8 mouse cellular contexts compared by ENCODE assay signal in the genomic region with DNA sequence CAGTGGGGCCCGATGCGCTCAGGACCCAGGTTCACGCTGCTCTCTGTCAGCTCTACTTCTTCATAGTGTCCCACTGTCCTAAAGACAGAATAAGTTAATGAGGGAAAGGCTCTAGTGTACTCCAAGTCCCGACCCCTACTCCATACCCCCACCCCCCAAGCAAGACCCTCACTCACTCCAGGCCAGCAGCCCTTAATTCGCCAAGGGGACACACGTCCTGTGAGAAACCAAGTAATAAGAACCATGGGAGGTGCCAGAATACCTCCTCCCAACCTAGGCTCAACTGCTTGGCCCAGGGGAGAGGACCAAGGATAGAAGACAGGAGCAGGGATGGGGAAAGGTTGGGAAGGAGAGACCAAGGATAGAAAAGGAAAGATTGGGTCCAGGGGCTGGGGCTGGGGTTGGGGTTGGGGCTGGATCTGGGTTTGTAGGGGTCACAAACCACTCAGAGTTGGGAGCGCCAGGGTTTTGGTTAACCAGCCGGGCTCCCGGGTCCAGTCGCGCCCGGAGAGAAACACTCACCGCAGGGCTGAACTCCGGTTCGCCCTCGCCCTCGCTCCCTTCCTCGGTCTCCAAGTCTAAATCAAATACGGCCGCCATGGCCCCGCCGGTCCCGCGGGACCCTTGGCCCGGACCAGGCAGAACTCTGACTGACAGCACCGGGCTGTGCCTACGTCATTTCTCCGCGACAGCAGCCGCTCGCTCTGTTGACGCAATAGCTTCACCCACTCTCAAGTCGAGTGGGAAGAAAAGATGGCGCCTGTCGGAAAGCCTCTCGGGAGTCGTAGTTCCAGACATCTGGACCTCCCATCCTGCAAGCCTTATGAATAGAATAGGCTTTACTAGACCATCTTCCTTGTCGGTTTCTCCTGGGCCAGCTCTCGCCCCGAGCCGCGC. TPM values are rescaled to one million over a fixed set of nuclear protein-coding genes. Genes with fewer than 3 reads are reported as not detected.
DNase-seq lines count a peak whose midpoint lies in the region; ATAC-seq and TF ChIP-seq lines count a peak whose summit lies in the region.

Gene Rps6kb2, minus strand, starts transcription at position 709 of the 897 bp plus-strand sequence.

- DNase-seq in c-Kit-negative CD71-positive TER-119-positive erythroid progenitor cells, embryonic 14.5 days (ENCODE audit: low read depth, low spot score) = peak; percentile 90
- peak; percentile 95 for DNase-seq in forebrain, embryonic 10.5 days (ENCODE audit: extremely low spot score, low spot score)
- peak; percentile 98 to 99 for DNase-seq in kidney, postnatal 25 days
- DNase-seq in liver, embryonic 14.5 days (ENCODE audit: low read depth in 3 of 3, low spot score in 3 of 3) = peak; percentile 89 to 94 (median 90)
- DNase-seq in neural tube, embryonic 11.5 days (ENCODE audit: low spot score) = peak; percentile 95
- DNase-seq in stomach, postnatal 0 days (ENCODE audit: low spot score) = peak; percentile 95

- WGBS in forebrain, embryonic 10.5 days = 6% methylated on average over 42 of the region's 42 CpGs
- 7% methylated on average over 42 of the region's 42 CpGs for WGBS in heart, embryonic 15.5 days
- WGBS in liver, embryonic 14.5 days (ENCODE audit: insufficient replicate concordance) = 6% methylated on average over 42 of the region's 42 CpGs
- 7% methylated on average over 42 of the region's 42 CpGs for WGBS in neural tube, embryonic 11.5 days
- WGBS in stomach, postnatal 0 days = 7% methylated on average over 41 of the region's 42 CpGs

- H3K36me3 ChIP-seq in forebrain, embryonic 10.5 days (replicated peaks) = peaks cover 36% of the 10 kb centered on the region
- H3K36me3 ChIP-seq in heart, embryonic 15.5 days = peaks cover 32% of the 10 kb centered on the region
- H3K36me3 ChIP-seq in liver, embryonic 14.5 days (replicated peaks; ENCODE audit: control insufficient read depth, insufficient read depth, low read depth) = peaks cover 8% of the 10 kb centered on the region
- peaks cover 7% of the 10 kb centered on the region; the same call in 1 of the 2 replicates for H3K36me3 ChIP-seq in neural tube, embryonic 11.5 days (ENCODE audit: control insufficient read depth, insufficient read depth, low read length)
- H3K36me3 ChIP-seq in stomach, postnatal 0 days (ENCODE audit: control insufficient read depth, insufficient read depth, low read length) = peaks cover 19% of the 10 kb centered on the region

- TF ChIP-seq EP300 in liver, embryonic 14.5 days (IDR thresholded peaks at IDR 0.05; ENCODE audit: low read depth) = no peak
- no peak for TF ChIP-seq EP300 in stomach, postnatal 0 days (optimal IDR thresholded peaks at IDR 0.05)

- H3K27me3 ChIP-seq in forebrain, embryonic 10.5 days (ENCODE audit: poor library complexity, severe bottlenecking) = no peaks in the 10 kb centered on the region
- H3K27me3 ChIP-seq in heart, embryonic 15.5 days = no peaks in the 10 kb centered on the region
- H3K27me3 ChIP-seq in liver, embryonic 14.5 days (ENCODE audit: control insufficient read depth, insufficient read depth, low read length) = no peaks in the 10 kb centered on the region
- H3K27me3 ChIP-seq in neural tube, embryonic 11.5 days (ENCODE audit: control insufficient read depth, insufficient read depth, low read length) = no peaks in the 10 kb centered on the region
- H3K27me3 ChIP-seq in stomach, postnatal 0 days (ENCODE audit: control insufficient read depth, insufficient read depth, low read length) = no peaks in the 10 kb centered on the region

- peaks cover 17% of the 10 kb centered on the region for H3K4me1 ChIP-seq in forebrain, embryonic 10.5 days
- peaks cover 32% of the 10 kb centered on the region for H3K4me1 ChIP-seq in heart, embryonic 15.5 days (replicated peaks)
- peaks cover 12 to 14% of the 10 kb centered on the region in 2 experiments for H3K4me1 ChIP-seq in liver, embryonic 14.5 days (replicated peaks; ENCODE audit: control insufficient read depth in 2 of 2, insufficient read depth in 2 of 2, low read length in 1 of 2)
- peaks cover 7% of the 10 kb centered on the region for H3K4me1 ChIP-seq in neural tube, embryonic 11.5 days (ENCODE audit: control insufficient read depth, insufficient read depth, low read length)
- H3K4me1 ChIP-seq in stomach, postnatal 0 days (replicated peaks; ENCODE audit: control insufficient read depth, insufficient read depth) = no peaks in the 10 kb centered on the region

- peak within 1 kb of the TSS; percentile 75 for H3K4me3 ChIP-seq in forebrain, embryonic 10.5 days
- H3K4me3 ChIP-seq in heart, embryonic 15.5 days = peak within 1 kb of the TSS; percentile 75
- peak within 1 kb of the TSS; percentile 87 to 90 for H3K4me3 ChIP-seq in liver, embryonic 14.5 days (ENCODE audit: insufficient read depth in 1 of 2, low read depth in 2 of 2, low read length in 2 of 2)
- peak within 1 kb of the TSS; percentile 71 for H3K4me3 ChIP-seq in neural tube, embryonic 11.5 days (ENCODE audit: low read depth, low read length)
- peak within 1 kb of the TSS; percentile 70 for H3K4me3 ChIP-seq in stomach, postnatal 0 days (ENCODE audit: low read depth, low read length)

- H3K4me2 ChIP-seq in heart, embryonic 15.5 days = peak within 1 kb of the TSS; percentile 90
- peak within 1 kb of the TSS; percentile 98 for H3K4me2 ChIP-seq in liver, embryonic 14.5 days (ENCODE audit: low read depth)
- peak within 1 kb of the TSS; percentile 79 for H3K4me2 ChIP-seq in neural tube, embryonic 11.5 days (ENCODE audit: low read depth)
- H3K4me2 ChIP-seq in stomach, postnatal 0 days (replicated peaks; ENCODE audit: low read depth) = peak within 1 kb of the TSS; percentile 95

- peak; percentile 98 for ATAC-seq in CD4-positive, CD25-positive, alpha-beta regulatory T cell, adult 4 months
- peak; percentile 78 for ATAC-seq in heart, embryonic 15.5 days (replicated peaks; ENCODE audit: insufficient number of reproducible peaks, insufficient read depth, low FRiP score, low read depth)
- peak; percentile 82 for ATAC-seq in liver, embryonic 14.5 days (ENCODE audit: insufficient read depth)
- ATAC-seq in neural tube, embryonic 11.5 days (ENCODE audit: insufficient read depth, low FRiP score, low TSS enrichment) = peak; percentile 84
- peak; percentile 86 for ATAC-seq in stomach, postnatal 0 days (ENCODE audit: low FRiP score, low TSS enrichment)

- TF ChIP-seq CTCF in liver, embryonic 14.5 days (IDR thresholded peaks at IDR 0.05; ENCODE audit: low read depth) = no peak
- TF ChIP-seq CTCF in stomach, postnatal 0 days (IDR thresholded peaks at IDR 0.05; ENCODE audit: low read depth) = no peak

- peak within 1 kb of the TSS; percentile 84 for H3K27ac ChIP-seq in forebrain, embryonic 10.5 days
- peak within 1 kb of the TSS; percentile 27 for H3K27ac ChIP-seq in heart, embryonic 15.5 days
- peak within 1 kb of the TSS; percentile 59 for H3K27ac ChIP-seq in liver, embryonic 14.5 days
- peak within 1 kb of the TSS; percentile 54; the same call in 1 of the 2 replicates for H3K27ac ChIP-seq in neural tube, embryonic 11.5 days (ENCODE audit: low read depth, low read length)
- 0 out of 2 replicates have a peak within 1 kb of the TSS, but pooled peaks have one; percentile 40 for H3K27ac ChIP-seq in stomach, postnatal 0 days (replicated peaks)

- peak within 1 kb of the TSS; percentile 83 for H3K9ac ChIP-seq in heart, embryonic 15.5 days
- peak within 1 kb of the TSS; percentile 93 for H3K9ac ChIP-seq in liver, embryonic 14.5 days (replicated peaks)
- peak within 1 kb of the TSS; percentile 71 for H3K9ac ChIP-seq in neural tube, embryonic 11.5 days (ENCODE audit: low read length)
- H3K9ac ChIP-seq in stomach, postnatal 0 days (ENCODE audit: low read length) = peak within 1 kb of the TSS; percentile 80

- no peaks in the 10 kb centered on the region for H3K9me3 ChIP-seq in forebrain, embryonic 10.5 days
- no peaks in the 10 kb centered on the region for H3K9me3 ChIP-seq in heart, embryonic 15.5 days (replicated peaks)
- no peaks in the 10 kb centered on the region for H3K9me3 ChIP-seq in liver, embryonic 14.5 days (ENCODE audit: control insufficient read depth, low read length)
- H3K9me3 ChIP-seq in neural tube, embryonic 11.5 days (ENCODE audit: control insufficient read depth, low read length) = no peaks in the 10 kb centered on the region
- no peaks in the 10 kb centered on the region for H3K9me3 ChIP-seq in stomach, postnatal 0 days (ENCODE audit: control insufficient read depth, low read length)

RNA-seq across cellular contexts. Expression of gene Rps6kb2, which starts in this region (rescaled TPM):
- polyA plus RNA-seq in CD4-positive, CD25-positive, alpha-beta regulatory T cell, adult 4 months (2017; shearing (Covaris generic)) = 10 to 100 TPM; 31.7 to 39.0 TPM
- 59.7 TPM in 2 replicates for polyA plus RNA-seq in forebrain, embryonic 10.5 days (2016; fragmentation: Nextera tagmentation; extraction: Ambion mirVana)
- polyA plus RNA-seq in heart, embryonic 15.5 days (2015; fragmentation: Nextera tagmentation; extraction: Ambion mirVana) = 42.2 and 46.1 TPM in 2 replicates
- 17.2 and 19.2 TPM in 2 replicates for polyA plus RNA-seq in liver, embryonic 14.5 days (2012; rRNA removed)
- polyA plus RNA-seq in liver, embryonic 14.5 days (2014; fragmentation: Nextera tagmentation; extraction: Ambion mirVana) = 19.5 and 19.9 TPM in 2 replicates
- polyA plus RNA-seq in neural tube, embryonic 11.5 days (2014; fragmentation: Nextera tagmentation; extraction: Ambion mirVana) = 52.6 and 52.7 TPM in 2 replicates
- polyA plus RNA-seq in stomach, postnatal 0 days (2015; fragmentation: Nextera tagmentation; extraction: Ambion mirVana) = 41.1 and 49.3 TPM in 2 replicates

Comparison
In these comparisons a context has a peak if more than half of its experiments do, and no peak if none do; other contexts are left out.
1. Peak in every context shown above with its lines: DNase-seq, ATAC-seq, H3K4me3 ChIP-seq and H3K27ac ChIP-seq.
2. H3K27ac ChIP-seq: peak in every context shown above with its lines; median percentile 84 in forebrain, embryonic 10.5 days; 59 in liver, embryonic 14.5 days; 54 in neural tube, embryonic 11.5 days; 40 in stomach, postnatal 0 days; 27 in heart, embryonic 15.5 days.